Mouse (Mus musculus): ENCODE results near the gene Mrpl35. TPM values are rescaled to one million over a fixed set of nuclear protein-coding genes. Genes with fewer than 3 reads are reported as not detected.

Mrpl35 gene
- polyA plus RNA-seq, 1 experiment from 2014 or later = 61.9 TPM

DNA sequence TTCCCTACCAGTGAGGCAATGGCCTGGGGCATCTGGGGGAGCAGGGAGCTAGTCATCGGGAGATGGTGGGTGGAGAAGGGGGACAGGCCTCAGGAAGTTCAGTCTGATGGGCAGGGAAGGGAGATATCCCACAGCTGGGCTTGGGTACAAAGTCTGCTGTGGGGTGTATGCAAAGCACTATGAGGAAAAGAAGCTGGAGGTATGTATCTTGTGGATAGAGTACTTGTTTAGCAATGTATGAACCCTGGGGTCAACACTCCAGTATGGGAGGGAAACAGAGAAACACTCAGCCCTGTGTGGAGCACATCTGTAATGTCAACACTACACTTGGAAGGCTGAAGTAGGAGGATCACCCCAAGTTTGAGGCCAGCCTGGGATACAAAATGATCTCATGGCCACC, 20.1 kb downstream of the Mrpl35 start:
- Histone ChIP-seq H3K27me3 (replicated peaks; ENCODE audit: control insufficient read depth, insufficient read depth, low read length) (no peaks in the 10 kb centered on the region), H3K36me3 (ENCODE audit: control insufficient read depth, insufficient read depth, low read length) (0 out of 2 replicates have a peak, but pooled peaks cover 14% of the 10 kb centered on the region), H3K9ac (ENCODE audit: low read depth, low read length) (no peak overlapping the region), H3K27ac (replicated peaks; ENCODE audit: low read depth, low read length) (no peak overlapping the region), H3K9me3 (ENCODE audit: control insufficient read depth, low read length) (no peaks in the 10 kb centered on the region), H3K4me3 (ENCODE audit: low read depth, low read length) (no peak overlapping the region), H3K4me2 (ENCODE audit: low read depth, low read length) (no peak overlapping the region), H3K4me1 (ENCODE audit: control insufficient read depth, insufficient read depth, low read length) (no peaks in the 10 kb centered on the region)
- DNase-seq (ENCODE audit: low spot score) = no peak
- no peak for ATAC-seq (ENCODE audit: low read depth)
- WGBS = 54% methylated on average over 1 of the region's 1 CpGs

DNA sequence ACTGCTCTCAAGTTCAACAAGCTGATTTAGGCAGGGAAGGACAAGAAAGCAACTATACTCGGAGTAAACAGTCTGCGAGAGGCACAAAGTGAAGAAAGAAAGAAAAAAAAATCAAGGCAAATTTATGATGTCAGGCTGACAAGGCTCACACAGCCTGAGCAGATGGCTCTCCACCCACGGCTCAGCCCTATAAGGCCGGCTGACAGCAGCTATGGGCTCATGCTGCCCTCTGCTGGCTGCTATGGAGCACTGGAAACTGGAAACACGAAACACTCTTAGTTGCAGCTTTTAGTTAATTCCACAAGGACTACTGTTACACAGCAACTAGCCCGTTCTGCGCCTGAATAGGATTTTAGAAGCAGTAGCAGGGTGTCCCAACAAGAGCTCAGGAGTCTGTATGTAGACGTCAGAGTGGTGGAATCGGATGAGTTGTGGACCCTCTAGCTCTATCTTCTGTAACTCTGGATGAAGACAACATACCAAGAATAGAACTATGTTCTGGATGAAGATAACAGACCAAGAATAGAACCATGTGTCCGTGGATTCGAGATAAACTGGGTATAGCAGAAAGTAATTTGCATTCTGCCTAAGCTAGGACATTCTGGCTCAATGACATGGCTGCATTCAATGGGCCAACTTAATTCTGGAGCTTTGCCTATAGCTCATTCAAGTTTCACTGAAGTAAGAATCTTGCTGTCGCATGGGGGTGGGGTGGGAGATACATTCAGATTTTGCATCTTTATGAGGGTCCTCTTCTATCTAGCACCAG, 22.5 kb downstream of the Mrpl35 start:
- Histone ChIP-seq H3K4me2 (ENCODE audit: low read depth, low read length) (no peak overlapping the region), H3K27ac (replicated peaks; ENCODE audit: low read depth, low read length) (no peak overlapping the region), H3K36me3 (ENCODE audit: control insufficient read depth, insufficient read depth, low read length) (no peaks in the 10 kb centered on the region), H3K9me3 (ENCODE audit: control insufficient read depth, low read length) (no peaks in the 10 kb centered on the region), H3K4me1 (ENCODE audit: control insufficient read depth, insufficient read depth, low read length) (no peaks in the 10 kb centered on the region), H3K27me3 (replicated peaks; ENCODE audit: control insufficient read depth, insufficient read depth, low read length) (no peaks in the 10 kb centered on the region), H3K9ac (ENCODE audit: low read depth, low read length) (no peak overlapping the region), H3K4me3 (ENCODE audit: low read depth, low read length) (no peak overlapping the region)
- WGBS = 26% methylated on average over 12 of the region's 12 CpGs
- ATAC-seq (ENCODE audit: low read depth) (peak; percentile 93), DNase-seq (ENCODE audit: low spot score) (peak; percentile 93)

DNA sequence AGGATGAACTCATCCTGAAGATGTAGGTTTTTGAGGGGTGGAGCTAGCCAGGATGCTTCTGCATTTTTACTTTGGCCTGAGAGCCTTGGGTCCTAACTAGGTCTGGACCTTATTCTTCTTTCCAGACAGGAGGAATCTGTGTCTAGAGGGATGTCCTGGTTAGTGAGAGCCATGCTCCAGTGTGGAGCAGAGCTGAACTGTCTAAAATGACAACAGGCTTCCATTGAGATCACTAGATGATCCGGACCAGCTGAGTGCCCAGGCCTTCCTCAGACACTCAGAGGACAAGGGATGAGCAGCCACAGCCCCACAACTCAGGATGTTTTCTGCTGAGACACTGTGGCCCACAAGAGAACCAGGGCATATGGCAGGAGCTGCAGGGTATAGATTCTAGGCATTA, 23.2 kb downstream of the Mrpl35 start:
- H3K4me1 ChIP-seq (ENCODE audit: control insufficient read depth, insufficient read depth, low read length) = no peaks in the 10 kb centered on the region
- H3K9ac ChIP-seq (ENCODE audit: low read depth, low read length) = no peak overlapping the region
- 77% methylated on average over 1 of the region's 1 CpGs for WGBS

DNA sequence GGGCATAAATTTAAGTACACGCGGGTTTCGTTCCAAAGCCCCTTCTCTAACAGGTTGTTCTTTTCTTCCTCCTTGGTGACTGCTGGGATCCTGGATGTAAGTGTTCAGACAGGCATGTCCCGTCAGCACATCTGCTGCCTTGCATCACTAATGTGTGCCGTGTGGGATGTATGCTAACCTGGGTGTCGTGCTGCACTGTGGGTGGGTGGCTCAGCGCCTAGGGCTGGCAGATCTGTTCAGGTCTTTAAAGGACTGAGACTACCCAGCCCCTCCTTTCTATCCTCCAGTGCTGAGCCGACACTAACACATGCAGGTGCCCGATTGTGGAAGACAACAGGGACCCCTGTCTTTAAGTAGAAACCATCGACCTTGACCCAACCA, 25.1 kb downstream of the Mrpl35 start:
- no peak overlapping the region for H3K4me2 ChIP-seq (ENCODE audit: low read depth, low read length)
- H3K27me3 ChIP-seq (replicated peaks; ENCODE audit: control insufficient read depth, insufficient read depth, low read length) = no peaks in the 10 kb centered on the region
- no peak overlapping the region for H3K9ac ChIP-seq (ENCODE audit: low read depth, low read length)
- 74% methylated on average over 10 of the region's 10 CpGs for WGBS
- no peak for DNase-seq (ENCODE audit: low spot score)
- no peak overlapping the region for H3K4me3 ChIP-seq (ENCODE audit: low read depth, low read length)
- ATAC-seq (ENCODE audit: low read depth) = no peak
- no peaks in the 10 kb centered on the region for H3K9me3 ChIP-seq (ENCODE audit: control insufficient read depth, low read length)
- no peaks in the 10 kb centered on the region for H3K36me3 ChIP-seq (ENCODE audit: control insufficient read depth, insufficient read depth, low read length)
- H3K27ac ChIP-seq (replicated peaks; ENCODE audit: low read depth, low read length) = no peak overlapping the region
- H3K4me1 ChIP-seq (ENCODE audit: control insufficient read depth, insufficient read depth, low read length) = no peaks in the 10 kb centered on the region

More for the DNA sequence above, 23.2 kb downstream of the Mrpl35 start:
- Histone ChIP-seq H3K36me3 (ENCODE audit: control insufficient read depth, insufficient read depth, low read length) (no peaks in the 10 kb centered on the region), H3K4me2 (ENCODE audit: low read depth, low read length) (no peak overlapping the region), H3K27ac (replicated peaks; ENCODE audit: low read depth, low read length) (no peak overlapping the region), H3K4me3 (ENCODE audit: low read depth, low read length) (no peak overlapping the region), H3K9me3 (ENCODE audit: control insufficient read depth, low read length) (no peaks in the 10 kb centered on the region), H3K27me3 (replicated peaks; ENCODE audit: control insufficient read depth, insufficient read depth, low read length) (no peaks in the 10 kb centered on the region)
- DNase-seq (ENCODE audit: low spot score) (no peak), ATAC-seq (ENCODE audit: low read depth) (peak; percentile 9; the same call in 1 of the 2 replicates)

DNA sequence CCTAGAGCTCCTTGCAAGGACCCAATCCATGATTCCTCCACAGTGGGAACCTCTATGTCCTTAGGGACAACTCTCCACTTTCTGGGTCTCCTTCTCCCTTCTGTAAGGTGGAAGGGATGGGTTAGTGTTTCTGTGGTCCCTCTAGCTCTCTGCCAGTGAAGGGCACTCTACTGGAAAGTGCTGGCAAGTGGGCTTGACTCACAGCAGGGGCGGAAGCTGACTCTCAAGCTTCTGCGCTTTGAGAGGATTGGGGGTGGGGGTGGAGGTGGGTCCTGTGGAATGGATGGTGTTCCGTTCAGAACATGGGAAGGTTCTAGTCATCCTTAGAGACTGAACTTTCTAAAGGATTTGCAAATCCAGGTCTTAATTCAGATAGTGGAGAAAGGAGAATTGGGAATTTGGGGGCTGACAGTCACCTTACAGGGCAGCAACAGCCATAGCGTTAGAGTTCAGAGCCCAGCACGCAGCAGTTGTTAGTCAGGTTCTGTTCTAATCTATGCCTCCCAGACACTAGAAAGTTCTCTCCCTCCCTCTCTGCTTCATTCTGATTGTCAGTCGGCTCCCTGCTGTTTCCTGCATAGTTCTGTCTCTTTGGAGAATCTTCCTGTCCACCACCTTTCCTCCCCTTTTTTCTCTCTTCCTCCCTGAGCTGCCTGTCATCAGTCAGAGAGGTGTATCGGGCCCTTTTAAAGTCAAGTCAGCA, 25.6 kb downstream of the Mrpl35 start:
- Histone ChIP-seq H3K9ac (ENCODE audit: low read depth, low read length) (no peak overlapping the region), H3K4me3 (ENCODE audit: low read depth, low read length) (no peak overlapping the region), H3K4me1 (ENCODE audit: control insufficient read depth, insufficient read depth, low read length) (no peaks in the 10 kb centered on the region), H3K9me3 (ENCODE audit: control insufficient read depth, low read length) (no peaks in the 10 kb centered on the region), H3K27me3 (replicated peaks; ENCODE audit: control insufficient read depth, insufficient read depth, low read length) (no peaks in the 10 kb centered on the region), H3K4me2 (ENCODE audit: low read depth, low read length) (no peak overlapping the region), H3K27ac (replicated peaks; ENCODE audit: low read depth, low read length) (no peak overlapping the region), H3K36me3 (ENCODE audit: control insufficient read depth, insufficient read depth, low read length) (no peaks in the 10 kb centered on the region)
- ATAC-seq (ENCODE audit: low read depth) = no peak
- 58% methylated on average over 7 of the region's 7 CpGs for WGBS
- no peak for DNase-seq (ENCODE audit: low spot score)

DNA sequence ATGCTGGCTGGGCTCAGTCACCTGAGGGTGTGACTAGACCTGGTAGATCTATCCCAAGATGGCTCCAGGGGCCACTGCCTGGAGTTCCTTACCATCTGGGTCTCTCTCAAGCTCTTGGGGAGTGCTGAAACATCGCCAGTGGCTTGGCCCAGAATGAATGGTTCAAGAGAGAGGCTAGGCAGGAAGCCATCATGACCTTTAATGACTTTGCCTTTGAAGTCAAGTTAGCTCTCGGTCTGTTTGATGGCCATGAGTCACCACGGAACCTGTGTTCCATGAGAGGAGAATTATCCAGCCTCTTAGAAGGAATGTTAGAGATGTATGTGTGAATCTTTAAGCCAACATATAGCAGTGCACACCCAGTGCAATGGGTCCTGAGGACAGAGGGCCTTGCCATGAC, 27.4 kb downstream of the Mrpl35 start:
- no peaks in the 10 kb centered on the region for H3K27me3 ChIP-seq (replicated peaks; ENCODE audit: control insufficient read depth, insufficient read depth, low read length)
- DNase-seq (ENCODE audit: low spot score) (no peak), ATAC-seq (ENCODE audit: low read depth) (no peak)
- no peaks in the 10 kb centered on the region for H3K36me3 ChIP-seq (ENCODE audit: control insufficient read depth, insufficient read depth, low read length)
- WGBS = 75% methylated on average over 3 of the region's 3 CpGs
- H3K9me3 ChIP-seq (ENCODE audit: control insufficient read depth, low read length) = no peaks in the 10 kb centered on the region
- no peak overlapping the region for H3K4me3 ChIP-seq (ENCODE audit: low read depth, low read length)
- H3K4me1 ChIP-seq (ENCODE audit: control insufficient read depth, insufficient read depth, low read length) = no peaks in the 10 kb centered on the region
- H3K9ac ChIP-seq (ENCODE audit: low read depth, low read length) = no peak overlapping the region
- no peak overlapping the region for H3K27ac ChIP-seq (replicated peaks; ENCODE audit: low read depth, low read length)
- no peak overlapping the region for H3K4me2 ChIP-seq (ENCODE audit: low read depth, low read length)

DNA sequence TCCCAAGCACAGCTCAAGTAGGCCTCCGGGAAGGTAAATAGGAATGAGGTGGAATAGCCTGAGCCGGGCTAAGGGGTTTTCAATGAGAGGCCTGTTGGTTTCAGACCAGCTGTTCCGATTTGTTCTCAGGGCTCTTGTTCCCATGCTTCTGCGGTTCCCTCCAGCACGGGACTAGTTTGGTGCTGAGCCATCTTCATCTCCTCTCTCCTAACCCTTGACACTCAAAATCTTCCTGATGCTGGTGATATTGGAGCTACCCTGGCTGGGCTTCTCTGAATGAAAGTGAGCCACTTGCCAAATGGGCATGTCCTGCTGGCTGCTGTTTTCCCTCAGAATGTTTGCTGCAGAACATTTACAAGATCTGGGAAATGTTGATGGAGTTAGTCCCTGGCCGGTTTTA, 35.0 kb downstream of the Mrpl35 start:
- no peak overlapping the region for H3K4me2 ChIP-seq (ENCODE audit: low read depth, low read length)
- no peak for ATAC-seq (ENCODE audit: low read depth)
- no peaks in the 10 kb centered on the region for H3K27me3 ChIP-seq (replicated peaks; ENCODE audit: control insufficient read depth, insufficient read depth, low read length)
- H3K4me3 ChIP-seq (ENCODE audit: low read depth, low read length) = no peak overlapping the region
- H3K9ac ChIP-seq (ENCODE audit: low read depth, low read length) = no peak overlapping the region
- no peaks in the 10 kb centered on the region for H3K36me3 ChIP-seq (ENCODE audit: control insufficient read depth, insufficient read depth, low read length)
- no peak for DNase-seq (ENCODE audit: low spot score)
- no peaks in the 10 kb centered on the region for H3K9me3 ChIP-seq (ENCODE audit: control insufficient read depth, low read length)
- H3K4me1 ChIP-seq (ENCODE audit: control insufficient read depth, insufficient read depth, low read length) = no peaks in the 10 kb centered on the region
- no peak overlapping the region for H3K27ac ChIP-seq (replicated peaks; ENCODE audit: low read depth, low read length)
- WGBS = 81% methylated on average over 6 of the region's 6 CpGs

DNA sequence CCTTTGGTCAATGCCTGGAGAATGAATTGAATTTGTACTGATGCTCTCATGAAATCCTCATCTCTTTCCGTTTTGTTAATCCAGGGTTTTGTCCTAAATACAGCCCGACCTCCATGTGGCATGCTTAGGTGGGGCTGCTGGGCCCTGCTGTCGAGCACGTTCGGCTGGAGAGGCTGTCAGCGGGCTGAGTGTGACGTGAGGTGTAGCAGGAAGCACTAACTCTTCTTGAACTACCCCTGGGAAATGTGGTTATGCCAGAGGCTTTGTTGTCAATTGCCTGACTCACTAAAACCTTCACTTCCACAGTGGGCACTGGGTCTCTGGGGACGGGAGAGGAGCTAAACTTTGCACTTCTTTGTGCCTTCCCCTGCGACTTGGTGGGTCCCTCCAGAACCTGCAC, 38.4 kb downstream of the Mrpl35 start:
- Histone ChIP-seq H3K4me2 (ENCODE audit: low read depth, low read length) (no peak overlapping the region), H3K9me3 (ENCODE audit: control insufficient read depth, low read length) (no peaks in the 10 kb centered on the region), H3K9ac (ENCODE audit: low read depth, low read length) (no peak overlapping the region), H3K27me3 (replicated peaks; ENCODE audit: control insufficient read depth, insufficient read depth, low read length) (no peaks in the 10 kb centered on the region), H3K4me3 (ENCODE audit: low read depth, low read length) (no peak overlapping the region), H3K4me1 (ENCODE audit: control insufficient read depth, insufficient read depth, low read length) (no peaks in the 10 kb centered on the region), H3K36me3 (ENCODE audit: control insufficient read depth, insufficient read depth, low read length) (no peaks in the 10 kb centered on the region), H3K27ac (replicated peaks; ENCODE audit: low read depth, low read length) (no peak overlapping the region)
- WGBS = 68% methylated on average over 9 of the region's 9 CpGs
- no peak for DNase-seq (ENCODE audit: low spot score)
- peak; percentile 30; the same call in 1 of the 2 replicates for ATAC-seq (ENCODE audit: low read depth)

DNA sequence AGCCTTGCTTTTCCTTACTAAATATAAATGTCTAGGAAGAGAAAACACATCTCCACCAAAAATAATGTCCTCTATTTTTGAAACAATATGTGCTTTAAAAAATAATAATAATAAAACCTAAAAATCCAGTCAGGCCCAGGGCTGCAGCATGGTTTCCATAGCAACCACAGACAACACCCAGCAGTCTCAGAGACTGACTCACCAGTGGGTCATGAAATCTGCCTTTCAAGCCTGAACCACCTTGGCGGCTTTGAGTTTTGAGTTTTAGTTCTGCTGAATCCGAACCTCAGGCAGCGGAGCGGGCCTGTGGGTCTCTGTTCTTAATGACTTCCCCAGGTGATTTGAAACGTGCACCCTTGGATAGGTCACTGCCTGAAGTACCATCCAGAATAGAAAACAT, 43.6 kb downstream of the Mrpl35 start:
- Histone ChIP-seq H3K4me2 (ENCODE audit: low read depth, low read length) (no peak overlapping the region), H3K4me1 (ENCODE audit: control insufficient read depth, insufficient read depth, low read length) (no peaks in the 10 kb centered on the region), H3K36me3 (ENCODE audit: control insufficient read depth, insufficient read depth, low read length) (no peaks in the 10 kb centered on the region), H3K27ac (replicated peaks; ENCODE audit: low read depth, low read length) (no peak overlapping the region), H3K4me3 (ENCODE audit: low read depth, low read length) (no peak overlapping the region), H3K9ac (ENCODE audit: low read depth, low read length) (no peak overlapping the region), H3K27me3 (replicated peaks; ENCODE audit: control insufficient read depth, insufficient read depth, low read length) (no peaks in the 10 kb centered on the region), H3K9me3 (ENCODE audit: control insufficient read depth, low read length) (no peaks in the 10 kb centered on the region)
- no peak for DNase-seq (ENCODE audit: low spot score)
- 91% methylated on average over 5 of the region's 5 CpGs for WGBS
- no peak for ATAC-seq (ENCODE audit: low read depth)
